Mouse (Mus musculus) kidney, postnatal 36 days (tissue): ENCODE measurements at regions not wholly inside any gene's neighbourhood (a gene's known extent, or its start where the extent isn't known, plus 50 kb on each side); places are given as distances from the start of the nearest gene placed in this dataset.

Experiments used
- DNase-seq, 2 experiments: peaks; one replicate each; pipeline ENCODE4 v3.0.0; 2021 to 2022; ENCODE audit warnings: mixed read lengths in 2 of 2

DNA sequence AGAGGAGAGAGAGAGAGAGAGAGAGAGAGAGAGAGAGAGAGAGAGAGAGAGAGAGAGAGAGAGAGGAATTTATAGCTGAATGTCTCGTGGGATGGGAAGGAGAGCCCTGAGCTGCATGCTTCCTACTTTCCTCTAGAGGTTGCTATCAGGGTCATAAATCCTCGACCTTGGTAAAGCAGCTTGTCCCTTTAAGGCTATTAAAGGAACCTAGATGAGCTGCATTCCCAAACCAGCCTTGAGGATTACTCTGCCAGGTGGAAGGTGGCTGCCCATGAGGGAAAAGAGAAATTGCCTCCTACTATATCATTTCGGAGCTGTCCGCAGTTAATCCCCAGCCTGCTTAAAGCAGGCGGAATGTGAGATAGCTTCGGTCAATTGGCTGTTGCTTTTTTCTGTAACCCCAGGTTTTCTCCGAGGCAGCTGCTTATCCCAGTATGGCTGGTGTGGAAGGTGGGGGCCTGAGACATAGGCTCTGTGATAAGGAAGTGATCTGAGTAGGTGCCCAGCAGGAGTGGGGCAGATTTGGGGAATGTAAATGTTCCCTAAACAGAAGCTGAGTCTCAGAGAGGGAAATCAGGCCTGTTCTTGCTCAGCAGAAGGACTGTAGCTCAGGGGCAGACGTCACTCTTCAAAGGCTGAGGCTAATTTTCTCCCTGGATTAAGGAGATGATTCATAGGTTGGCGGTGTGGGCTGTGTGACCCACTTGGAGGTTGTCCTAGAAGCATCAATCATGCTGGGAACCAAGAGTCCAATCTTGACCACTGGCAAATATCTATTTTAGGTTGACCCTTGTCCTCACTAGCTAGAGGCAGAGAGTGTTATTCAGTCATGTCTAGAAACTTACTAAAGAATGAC is 255.2 kb upstream of the Camk1g start:
- peak; percentile 61 to 67 for DNase-seq

DNA sequence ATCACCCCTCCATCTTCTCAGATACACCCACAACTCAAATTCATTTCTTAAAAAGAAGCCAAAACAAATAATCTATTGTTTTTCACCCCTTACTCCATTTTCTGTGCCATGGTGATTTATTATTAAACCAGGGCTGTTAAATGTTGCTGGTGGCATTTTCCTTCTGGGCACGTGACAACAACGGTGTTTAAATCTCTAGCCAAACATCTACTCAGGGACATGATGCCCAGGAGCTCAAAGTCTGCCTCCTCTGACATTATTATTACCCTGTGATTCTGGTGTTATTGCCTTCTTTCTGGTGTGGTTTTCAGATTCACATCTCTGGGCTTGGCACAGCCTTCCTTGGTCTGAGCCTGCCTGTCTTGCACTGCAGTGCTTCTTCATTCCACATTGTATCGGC is 253.5 kb upstream of the Camk1g start:
- DNase-seq, result peak; percentile 24 to 32

DNA sequence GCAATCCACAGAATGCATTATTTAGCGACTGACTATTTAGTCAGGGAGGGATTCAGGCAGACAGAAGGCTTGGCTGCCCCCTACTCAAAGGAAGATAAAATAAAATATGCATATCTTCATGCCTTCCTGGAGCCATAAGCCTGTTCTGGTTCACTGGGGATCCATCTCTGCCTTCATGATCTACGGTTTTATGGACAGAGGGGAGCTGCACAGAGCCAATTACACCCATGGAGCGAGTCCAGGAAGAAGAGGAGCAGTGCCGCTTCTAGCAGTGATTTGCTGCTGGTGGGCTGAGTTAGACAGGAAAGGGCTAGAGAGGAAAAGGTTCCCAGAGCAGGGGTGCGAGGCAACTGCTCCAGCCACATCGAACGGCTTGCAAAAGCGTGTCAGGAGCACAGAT is 248.2 kb upstream of the Camk1g start:
- no peak for DNase-seq

DNA sequence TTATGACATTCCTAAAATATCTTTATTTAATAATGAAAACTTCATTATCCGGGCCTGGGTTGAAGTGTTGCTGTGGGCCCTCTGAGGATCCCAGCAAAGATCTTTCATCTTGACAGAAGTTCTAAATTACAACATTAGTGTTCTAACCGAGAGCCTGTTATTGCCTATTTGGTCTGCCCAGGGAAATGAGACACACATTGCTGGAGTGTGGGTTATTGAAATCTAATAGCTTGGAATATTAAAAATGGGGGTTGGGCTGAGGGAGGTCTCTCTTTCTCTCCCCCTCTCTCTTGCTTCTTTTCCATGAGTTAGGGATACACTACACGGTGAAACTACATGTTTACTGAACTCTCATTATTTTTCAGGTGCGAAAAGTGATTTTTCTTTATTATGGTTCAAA is 240.4 kb upstream of the Camk1g start:
- no peak for DNase-seq

DNA sequence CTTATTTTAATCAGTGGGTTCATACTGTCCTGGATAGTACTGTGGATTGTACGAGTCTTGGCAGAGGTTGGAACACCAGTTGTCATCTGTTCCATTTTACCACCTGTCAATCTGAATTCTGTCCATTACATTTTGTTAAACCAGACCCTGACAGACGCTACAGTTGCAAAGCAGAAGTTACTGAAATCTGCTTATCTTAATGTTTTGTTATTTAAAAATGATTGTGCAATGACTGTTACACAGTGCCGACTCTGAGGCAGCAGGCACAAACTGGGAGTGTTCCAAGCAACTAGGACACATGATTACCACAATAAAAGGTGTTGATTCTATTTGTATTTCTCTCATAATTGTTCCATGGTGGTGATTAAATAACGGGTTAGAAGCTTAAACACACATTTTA is 229.8 kb upstream of the Camk1g start:
- DNase-seq, result no peak

DNA sequence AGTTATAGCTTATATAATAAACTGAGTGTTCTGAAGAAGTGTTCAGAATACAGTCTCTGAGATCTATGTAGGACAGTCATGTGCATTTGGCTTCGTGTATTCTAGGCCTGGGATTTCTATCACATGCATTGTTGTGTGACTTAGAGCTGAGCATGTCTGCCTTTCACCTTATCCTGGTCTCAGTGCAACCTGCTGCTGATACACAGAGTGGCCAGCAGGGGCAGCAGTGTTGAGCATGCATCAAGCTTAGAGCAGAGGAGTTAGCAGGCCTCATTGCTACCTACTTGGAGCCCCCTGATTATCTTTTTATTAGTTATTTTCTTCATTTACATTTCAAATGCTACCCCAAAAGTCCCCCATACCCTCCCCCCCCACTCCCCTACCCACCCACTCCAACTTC is 229.1 kb upstream of the Camk1g start:
- peak in 1 of 2 experiments; percentile 33 for DNase-seq

DNA sequence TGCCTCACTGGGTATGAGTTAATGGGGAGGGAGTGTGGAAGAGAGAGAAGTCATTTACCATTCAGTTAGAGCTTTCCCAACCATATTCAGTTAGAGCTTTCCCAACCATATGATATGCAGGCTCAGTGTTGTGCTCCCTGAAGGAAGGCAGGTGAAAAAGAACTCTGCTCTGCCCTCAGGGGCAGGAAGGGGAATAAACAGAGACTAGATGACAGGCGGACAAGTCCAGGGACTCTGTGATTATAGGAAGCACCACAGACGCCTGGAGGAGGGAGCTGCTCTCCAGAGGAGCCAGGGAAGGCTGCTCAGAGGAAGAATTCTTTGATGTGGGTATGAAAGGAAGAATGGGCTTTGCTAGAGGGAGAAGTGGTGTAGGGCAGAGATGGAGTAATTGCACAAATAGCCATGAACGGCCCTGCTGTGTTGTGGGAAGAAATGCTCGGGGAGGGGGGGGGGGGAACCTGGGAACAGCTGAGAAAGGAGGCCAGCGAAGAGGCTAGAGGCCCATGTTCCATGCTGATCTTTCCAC is 220.3 kb upstream of the Camk1g start:
- no peak for DNase-seq

DNA sequence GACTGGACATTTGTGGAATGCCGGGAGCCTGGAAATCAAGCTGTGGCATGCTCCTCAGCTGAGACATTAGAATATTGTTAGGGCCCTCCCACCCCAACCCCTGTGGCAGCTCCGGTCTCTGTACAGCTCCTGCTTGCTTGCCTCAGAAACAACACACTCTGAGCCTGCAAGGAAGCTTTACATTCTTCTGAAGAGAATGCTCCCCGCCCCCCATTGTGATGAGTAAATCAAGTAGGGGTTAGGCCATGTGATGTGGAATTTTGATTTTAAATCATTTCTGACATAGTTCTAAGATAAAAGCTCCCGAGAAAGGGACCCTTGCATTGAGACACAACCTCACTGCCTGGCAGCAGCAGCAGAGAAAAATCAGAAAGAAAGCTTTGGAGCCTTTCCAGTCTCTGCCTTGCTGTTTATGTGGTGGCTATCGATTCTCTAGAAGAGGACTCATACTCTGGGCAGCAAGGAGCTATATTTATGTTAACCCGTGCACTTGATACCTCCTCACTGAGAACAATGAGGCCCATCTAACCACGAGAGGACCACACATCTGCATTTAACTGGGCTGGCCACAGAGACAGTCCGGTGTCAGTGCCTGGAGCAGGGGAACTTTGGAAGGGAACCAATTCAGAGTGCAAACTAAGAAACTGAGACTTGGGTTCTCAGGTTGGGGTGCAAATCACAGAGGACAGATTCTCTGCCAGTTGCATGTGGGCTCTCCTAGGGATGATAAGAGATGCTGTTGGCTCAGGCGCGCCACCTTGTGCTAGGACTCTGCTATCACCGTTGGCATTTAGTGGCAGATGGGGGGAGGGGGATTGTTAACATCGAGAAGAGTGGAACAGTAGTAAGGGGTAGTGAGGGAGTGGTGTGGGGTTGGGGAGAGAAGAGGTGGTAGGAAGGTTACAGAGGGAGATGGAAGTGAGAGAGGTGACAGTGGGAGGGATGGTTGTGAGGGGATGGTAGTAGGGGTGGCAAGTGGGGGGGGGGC is 218.7 kb upstream of the Camk1g start:
- DNase-seq, result peak; percentile 48 to 84

DNA sequence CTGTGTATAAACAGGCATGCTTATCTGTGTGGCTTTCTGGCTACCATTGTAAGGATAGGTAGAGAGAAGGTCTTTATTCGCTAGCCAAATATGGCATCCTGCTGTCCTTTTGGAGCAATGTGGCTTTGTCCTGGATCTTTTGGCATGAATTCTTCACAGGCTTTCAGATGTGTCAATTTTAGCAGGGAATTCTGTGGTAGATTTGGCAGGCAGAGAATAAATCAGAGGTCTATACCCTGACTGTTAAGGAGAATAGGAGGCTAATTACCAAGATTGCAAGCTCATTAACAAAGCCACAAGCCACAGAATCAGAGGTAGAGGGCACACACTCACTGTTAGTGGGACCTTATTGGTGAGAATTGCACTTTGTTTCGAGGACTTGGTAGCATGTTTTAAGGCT is 217.2 kb upstream of the Camk1g start:
- DNase-seq, result no peak

DNA sequence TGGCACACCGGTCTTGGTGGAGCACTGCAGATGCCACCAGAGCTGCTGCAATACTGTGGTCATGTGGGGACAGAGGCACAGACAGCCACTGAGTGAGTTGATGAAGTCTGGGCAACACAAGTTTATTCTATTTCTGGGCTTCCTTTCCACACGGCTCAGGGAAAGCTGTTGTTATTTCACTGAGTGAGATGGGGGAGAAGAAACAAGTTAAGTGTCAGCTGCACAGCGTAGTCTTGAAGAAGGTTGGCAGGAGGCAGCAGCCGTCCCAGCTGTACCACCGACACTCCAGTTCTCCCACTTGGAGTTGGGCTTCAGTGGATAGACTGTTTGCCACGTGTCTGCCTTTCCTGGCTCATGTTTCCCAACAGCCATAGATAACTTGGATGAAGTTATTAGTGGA is 216.8 kb upstream of the Camk1g start:
- no peak for DNase-seq

DNA sequence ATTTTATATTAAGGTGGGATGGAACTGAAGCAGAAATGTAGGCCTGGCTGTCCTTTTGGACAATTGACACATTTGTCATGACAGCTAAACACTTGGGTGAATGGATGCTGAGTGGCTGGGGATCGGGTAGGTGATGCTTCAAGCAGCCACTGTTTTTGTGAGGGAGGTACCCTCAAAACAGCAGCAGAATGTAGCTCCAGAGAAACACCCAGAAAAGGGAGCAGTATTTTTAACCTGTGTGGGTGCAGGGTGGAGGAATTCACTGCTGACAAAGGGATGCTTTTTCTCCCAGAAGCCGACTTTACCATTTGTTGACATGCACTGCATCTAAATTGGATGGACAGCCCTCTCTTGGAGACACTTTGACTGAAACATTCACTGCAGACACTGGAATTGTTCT is 213.7 kb upstream of the Camk1g start:
- no peak for DNase-seq

DNA sequence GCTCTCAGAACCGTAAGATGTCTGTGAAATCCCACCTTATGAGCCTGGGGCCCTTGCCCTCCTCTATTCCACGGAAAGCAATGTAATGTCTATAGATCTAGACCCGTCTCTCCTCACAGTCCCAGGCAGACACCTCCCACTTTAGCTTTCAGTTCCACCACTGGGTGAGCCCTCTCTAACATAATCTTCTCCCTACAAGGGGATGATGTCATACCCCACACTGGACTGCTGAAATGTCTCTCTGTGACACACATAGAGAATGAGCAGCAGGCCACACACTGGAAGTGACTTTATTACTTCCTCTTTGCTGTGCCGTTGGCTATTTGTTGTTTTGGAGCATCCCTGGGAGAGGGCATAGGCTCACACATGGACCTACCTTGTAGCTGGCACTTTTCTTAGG is 210.3 kb upstream of the Camk1g start:
- no peak for DNase-seq

DNA sequence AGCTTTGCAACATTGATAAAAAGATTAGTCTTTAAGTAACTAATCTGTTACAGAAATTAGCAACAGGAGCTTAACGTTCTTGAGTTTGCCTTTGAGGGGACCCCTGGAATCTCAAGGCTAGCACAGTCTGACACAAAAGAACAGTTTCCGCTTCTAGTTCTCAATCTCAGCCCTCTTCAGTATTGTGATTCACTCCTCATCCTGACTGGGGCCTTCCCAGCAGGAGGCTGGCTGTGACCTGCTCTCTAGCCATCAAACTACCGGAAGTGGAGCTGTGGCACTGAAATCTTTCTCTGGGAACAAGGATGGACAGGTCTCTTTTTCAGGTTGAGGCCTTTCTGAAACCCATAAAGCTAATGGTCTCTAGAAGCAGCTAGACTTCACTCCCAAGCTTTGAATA is 209.6 kb upstream of the Camk1g start:
- no peak for DNase-seq

DNA sequence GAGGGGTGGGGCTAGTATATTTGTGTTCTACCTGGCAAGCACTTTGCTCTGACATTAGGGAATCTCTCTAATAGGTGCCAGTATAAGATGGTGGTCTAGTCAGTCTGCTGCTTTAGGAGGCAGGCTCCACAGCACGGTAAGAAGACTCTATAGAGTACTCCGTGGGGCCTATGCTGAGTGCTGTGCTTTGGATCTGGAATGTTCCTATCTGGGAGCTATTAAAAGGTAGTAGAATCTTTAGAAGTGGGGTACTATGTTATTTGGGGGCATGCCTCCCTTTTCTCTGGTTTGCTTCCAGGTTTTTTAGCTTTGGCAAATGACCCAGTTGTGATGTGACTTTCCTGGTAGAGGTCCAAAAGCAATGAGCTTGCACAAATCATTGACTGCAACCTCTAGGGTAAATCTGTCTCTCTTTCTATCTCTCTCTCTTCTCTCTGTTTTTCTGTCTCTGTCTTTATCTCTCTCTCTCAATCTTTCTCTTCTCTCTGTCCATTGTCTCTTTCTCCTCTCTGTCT is 208.6 kb upstream of the Camk1g start:
- DNase-seq, result no peak

DNA sequence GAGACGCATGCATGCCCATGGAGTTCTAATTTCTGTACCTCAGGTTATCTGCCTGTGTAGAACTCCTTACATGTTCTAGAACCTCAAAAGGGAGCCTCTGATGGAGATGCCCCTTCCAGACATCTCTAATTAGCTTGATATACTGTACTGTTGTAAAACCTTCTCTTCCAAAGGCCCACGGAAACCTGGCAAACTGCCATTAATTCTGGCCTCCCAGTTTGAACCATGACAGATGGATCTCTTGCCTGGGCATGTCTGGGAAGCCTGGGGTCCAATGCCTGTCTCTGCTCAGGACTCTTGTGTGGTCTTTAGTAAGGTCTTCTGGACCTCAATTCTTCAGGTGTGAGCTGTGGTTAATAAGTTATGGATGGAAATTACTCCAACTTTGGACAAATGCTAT is 207.7 kb upstream of the Camk1g start:
- DNase-seq, result no peak

DNA sequence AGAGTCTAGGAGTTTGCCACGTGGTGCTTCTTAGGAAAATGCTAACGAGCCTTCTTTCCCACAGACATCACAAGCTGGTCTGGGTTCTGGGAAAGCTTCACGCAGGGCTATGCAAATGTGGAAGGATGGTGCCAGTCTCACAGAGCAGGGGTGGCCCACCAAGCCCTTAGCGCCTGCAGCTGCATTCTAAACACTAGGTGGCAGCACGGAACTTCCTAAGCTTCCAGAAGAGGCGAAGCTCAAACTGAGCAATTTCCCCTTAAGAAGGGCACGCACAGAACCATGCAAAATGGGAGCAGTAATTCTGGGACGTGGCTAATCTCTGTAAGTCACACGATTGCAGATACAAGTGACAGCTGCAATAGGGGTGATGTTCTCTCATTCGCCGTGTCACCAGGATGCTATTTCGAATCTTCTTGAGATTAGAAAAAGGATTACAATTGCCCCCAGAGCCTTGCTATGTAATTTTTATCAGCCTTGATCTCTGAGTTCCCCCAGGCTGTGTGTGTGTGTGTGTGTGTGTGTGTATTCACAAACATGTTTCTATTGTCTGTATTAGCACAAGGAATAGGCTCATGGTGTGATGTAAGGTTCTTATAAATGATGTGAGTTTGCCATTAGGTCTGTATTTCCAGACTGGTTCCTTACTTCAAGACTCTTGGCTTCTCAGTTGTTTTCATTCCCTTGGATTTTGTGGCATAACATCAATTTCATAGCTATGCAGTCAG is 206.1 kb upstream of the Camk1g start:
- peak; percentile 72 to 84 for DNase-seq

DNA sequence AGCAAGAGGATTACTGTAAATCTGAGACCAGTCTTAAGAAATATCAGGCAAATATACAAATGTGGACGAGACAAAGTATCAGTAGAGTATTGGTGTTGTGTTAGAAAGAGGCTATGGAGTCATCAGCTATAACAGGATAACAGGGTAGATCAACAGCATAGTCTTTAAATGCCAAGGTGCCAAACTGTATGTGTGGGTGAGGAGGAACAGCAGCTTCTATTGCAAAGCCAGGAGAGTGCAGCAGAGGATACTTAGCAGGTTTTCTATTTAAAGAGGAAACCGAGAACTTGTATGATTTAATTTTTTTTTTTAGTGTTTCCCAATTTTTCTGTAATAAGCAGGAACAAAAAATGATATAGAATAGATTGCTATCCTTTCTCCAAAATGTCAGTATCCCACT is 202.7 kb upstream of the Camk1g start:
- no peak for DNase-seq

DNA sequence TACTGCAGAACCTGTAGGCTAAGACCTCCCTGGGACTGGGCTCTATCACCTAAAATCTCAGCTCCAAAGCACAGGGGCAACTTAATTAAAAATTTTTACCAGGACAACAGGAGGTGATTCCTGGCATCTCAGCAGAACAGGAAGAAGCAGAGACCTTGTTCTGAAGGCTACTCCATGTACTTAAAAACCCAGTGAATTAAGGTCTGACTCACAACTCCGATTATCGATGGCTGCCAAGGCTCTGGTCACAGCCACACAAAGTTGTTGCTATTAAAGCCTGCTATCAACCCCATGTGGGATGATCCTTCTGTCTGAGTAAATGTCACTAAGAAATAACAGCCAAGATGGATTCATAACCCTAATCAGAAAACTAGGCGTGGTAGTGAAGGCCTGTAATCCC is 202.3 kb upstream of the Camk1g start:
- DNase-seq, result no peak

DNA sequence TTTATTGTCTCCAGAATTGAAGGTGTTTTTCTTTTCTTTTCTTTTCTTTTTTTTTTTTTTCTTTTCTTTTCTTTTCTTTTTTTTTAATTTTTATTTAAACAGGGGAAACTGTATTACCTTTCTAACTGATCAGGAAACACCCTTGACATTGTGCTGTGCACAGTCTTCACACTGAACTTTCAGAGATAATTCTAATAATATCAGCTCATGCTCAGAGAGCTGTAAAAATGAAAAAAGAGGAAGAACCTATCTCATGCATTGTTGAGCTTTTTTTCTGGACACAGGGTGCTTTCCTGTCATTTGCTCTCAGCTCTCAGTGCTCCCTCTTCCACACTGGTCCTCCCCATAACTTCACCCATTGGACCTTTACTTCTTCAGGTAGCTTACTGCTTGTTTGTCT is 201.0 kb upstream of the Camk1g start:
- no peak for DNase-seq

DNA sequence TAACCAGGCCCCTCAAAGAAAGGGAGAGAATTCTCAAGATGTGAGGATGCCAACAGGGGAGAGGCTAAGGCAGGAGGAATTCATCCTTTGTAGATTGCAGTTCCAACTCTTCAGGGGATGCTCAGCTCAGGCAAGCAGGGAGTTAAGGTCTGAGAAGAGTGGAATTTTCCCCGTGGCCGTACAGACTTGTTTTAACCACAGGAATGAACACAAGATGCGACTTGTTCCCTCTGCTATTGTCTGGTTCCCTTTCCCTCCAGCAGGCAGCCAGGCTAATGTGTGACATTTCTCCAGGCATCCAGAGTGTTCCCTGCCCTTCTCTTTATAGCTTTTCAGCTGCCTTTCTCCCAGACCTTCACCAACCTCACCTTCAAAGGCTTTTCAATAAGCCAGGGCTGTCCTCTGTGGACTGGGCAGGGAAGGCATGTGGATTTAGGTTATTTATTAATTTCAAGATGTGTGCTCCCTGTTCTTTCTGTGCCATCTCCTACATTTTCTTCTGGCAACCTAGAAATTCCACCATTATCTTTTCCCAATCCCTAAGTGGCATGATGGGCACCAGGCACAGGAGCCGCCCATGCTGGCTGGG is 198.6 kb upstream of the Camk1g start:
- peak; percentile 18 to 26 for DNase-seq

DNA sequence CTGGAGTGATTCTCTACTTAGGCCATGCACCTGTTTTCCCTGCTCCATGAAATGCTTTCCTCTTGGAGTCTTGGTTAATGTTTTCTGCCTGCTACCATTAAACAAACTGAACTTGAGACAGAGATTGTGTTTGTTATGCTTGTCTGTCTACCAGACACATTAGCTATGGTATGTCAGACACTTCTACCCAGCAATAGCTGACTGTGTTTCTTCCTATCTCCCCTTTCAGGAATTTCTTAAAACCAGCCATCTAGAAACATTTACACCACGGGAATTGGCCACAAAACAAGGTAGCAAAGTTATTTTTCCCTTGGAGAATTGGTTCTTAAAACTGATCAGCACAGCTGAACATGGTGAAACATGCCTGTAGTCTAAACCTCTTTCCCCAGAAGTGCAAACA is 197.1 kb upstream of the Camk1g start:
- no peak for DNase-seq

DNA sequence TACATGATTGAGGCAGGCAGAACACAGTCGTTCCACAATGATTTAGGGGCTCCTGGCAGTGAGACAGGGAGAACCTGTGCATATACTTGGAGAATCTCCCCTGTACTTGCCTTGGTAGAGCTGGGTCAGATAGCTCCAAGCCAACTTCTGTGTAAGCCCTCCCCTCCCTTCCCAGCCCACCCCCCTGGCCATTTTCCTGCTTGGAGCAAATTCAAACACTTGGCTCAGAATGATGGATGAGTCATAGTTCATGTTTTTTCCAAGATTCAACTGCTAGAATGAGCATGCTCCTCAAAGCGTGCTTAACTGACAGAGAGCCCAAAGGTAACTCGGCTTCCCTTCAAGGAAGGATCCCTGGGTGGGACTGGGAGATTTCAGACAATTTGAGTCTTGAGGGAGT is 194.1 kb upstream of the Camk1g start:
- DNase-seq, result no peak
